Mouse (Mus musculus) C2C12 (cell line): Measurements from ENCODE around the gene Elavl4. TPM values are rescaled to one million over a fixed set of nuclear protein-coding genes. Genes with fewer than 3 reads are reported as not detected.

Experiments used
- H3K27me3 ChIP-seq: one replicate; pipeline ENCODE4 v1.6.1; 2011; ENCODE audit not compliant: control insufficient read depth, insufficient read depth, insufficient read length
- H3K36me3 ChIP-seq: one replicate; pipeline ENCODE4 v1.6.1; 2011; ENCODE audit not compliant: control insufficient read depth, insufficient read depth
- H3K4me3 ChIP-seq: one replicate; pipeline ENCODE4 v1.5.1; 2011; ENCODE audit warnings: mild to moderate bottlenecking, control low read depth; ENCODE audit not compliant: poor library complexity, insufficient read depth, severe bottlenecking
- H3K79me2 ChIP-seq: one replicate; pipeline ENCODE4 v1.6.1; 2011; ENCODE audit not compliant: control insufficient read depth, insufficient read depth
- H3K79me3 ChIP-seq: one replicate; pipeline ENCODE4 v1.6.1; 2011; ENCODE audit warnings: low read depth, control low read depth
- H3ac ChIP-seq: one replicate; pipeline ENCODE3; 2011; ENCODE audit warnings: low read depth; ENCODE audit not compliant: control insufficient read depth, insufficient read length
- CEBPB ChIP-seq: IDR thresholded peaks from one replicate; pipeline ENCODE4 v1.6.1; 2011; ENCODE audit warnings: low read depth, mild to moderate bottlenecking, control low read depth, moderate library complexity
- CTCF ChIP-seq: IDR thresholded peaks from one replicate; pipeline ENCODE4 v1.5.1; 2011; ENCODE audit not compliant: control insufficient read depth, insufficient read depth, insufficient read length
- FOSL1 ChIP-seq: IDR thresholded peaks from one replicate; pipeline ENCODE4 v1.8.0; 2011; ENCODE audit warnings: mild to moderate bottlenecking, low read length; ENCODE audit not compliant: poor library complexity, insufficient read depth, severe bottlenecking
- MAX ChIP-seq: IDR thresholded peaks from one replicate; pipeline ENCODE4 v1.6.1; 2011; ENCODE audit warnings: mild to moderate bottlenecking, control low read depth
- MYOD1 ChIP-seq: IDR thresholded peaks from one replicate; pipeline ENCODE4 v1.6.1; 2011; ENCODE audit warnings: low read depth; ENCODE audit not compliant: control insufficient read depth, insufficient read length
- MYOG ChIP-seq: IDR thresholded peaks from one replicate; pipeline ENCODE4 v1.6.1; 2011; ENCODE audit not compliant: control insufficient read depth, insufficient read length; ENCODE audit errors: extremely low read depth
- USF1 ChIP-seq: IDR thresholded peaks from one replicate; pipeline ENCODE4 v1.6.1; 2011; ENCODE audit warnings: low read depth, mild to moderate bottlenecking, control low read depth, moderate library complexity
- long read RNA-seq, 2 experiments: library from polyadenylated mRNA; unstranded; transcript quantifications; one replicate each; pipeline ENCODE4 v2.0.0; 2019 to 2020
- polyA plus RNA-seq: library from polyadenylated mRNA; unstranded; fragments of >200 nt; fragmentation: generic; extraction: Trizol; gene quantifications from one replicate; pipeline ENCODE4 v1.2.1, GENCODE M21; 2012; ENCODE audit warnings: missing spikeins

Elavl4 gene
- polyA plus RNA-seq: not detected
- long read RNA-seq, experiment 1: 0 reads
- long read RNA-seq, experiment 2: 0 reads

GRCm38 (mm10) chr4:110351178-110352000 lies at the start of gene Elavl4:
Gene Elavl4, minus strand, starts transcription at chr4:110351909.
- H3K36me3 ChIP-seq: no peaks in the 10 kb centered on the region
- TF ChIP-seq FOSL1 (no peak), USF1 (no peak), CTCF (no peak), MAX (no peak), CEBPB (no peak), MYOG (no peak), MYOD1 (no peak)
- H3K27me3 ChIP-seq: no peaks in the 10 kb centered on the region
- H3ac ChIP-seq: no peak within 1 kb of the TSS
- no peak within 1 kb of the TSS for H3K4me3 ChIP-seq
- no peaks in the 10 kb centered on the region for H3K79me2 ChIP-seq
- no peaks in the 10 kb centered on the region for H3K79me3 ChIP-seq

GRCm38 (mm10) chr4:110397618-110398045 lies 45.9 kb upstream of the Elavl4 start, which contains the start of gene Agbl4:
Gene Agbl4, plus strand, starts transcription at chr4:110397661.
- Histone ChIP-seq H3K36me3 (no peaks in the 10 kb centered on the region), H3K79me2 (no peaks in the 10 kb centered on the region), H3ac (no peak within 1 kb of the TSS), H3K4me3 (no peak within 1 kb of the TSS), H3K27me3 (no peaks in the 10 kb centered on the region), H3K79me3 (no peaks in the 10 kb centered on the region)
- TF ChIP-seq MYOG (no peak), FOSL1 (no peak), MAX (no peak), CEBPB (no peak), MYOD1 (no peak), USF1 (no peak), CTCF (no peak)

- no peaks in the 10 kb centered on the region for H3K79me3 ChIP-seq
- TF ChIP-seq MYOG: no peak
- TF ChIP-seq MAX: no peak
- no peak for TF ChIP-seq CTCF
- TF ChIP-seq CEBPB: no peak
- no peak for TF ChIP-seq FOSL1
- no peak for TF ChIP-seq MYOD1
- no peak for TF ChIP-seq USF1
- no peaks in the 10 kb centered on the region for H3K79me2 ChIP-seq
- H3K27me3 ChIP-seq: no peaks in the 10 kb centered on the region
- H3K36me3 ChIP-seq: no peaks in the 10 kb centered on the region
- no peak overlapping the region for H3K4me3 ChIP-seq
- no peak overlapping the region for H3ac ChIP-seq
Observed at GRCm38 (mm10) chr4:110396221-110396620, 44.5 kb upstream of the Elavl4 start.

- no peak for TF ChIP-seq MYOD1
- no peak for TF ChIP-seq CTCF
- no peak for TF ChIP-seq MYOG
- no peak for TF ChIP-seq USF1
Observed at GRCm38 (mm10) chr4:110360568-110360967, 8.9 kb upstream of the Elavl4 start.

GRCm38 (mm10) chr4:110352001-110352369 lies 276 bp upstream of the Elavl4 start:
- no peaks in the 10 kb centered on the region for H3K27me3 ChIP-seq
- no peaks in the 10 kb centered on the region for H3K36me3 ChIP-seq
- H3K4me3 ChIP-seq: no peak overlapping the region
- H3K79me3 ChIP-seq: no peaks in the 10 kb centered on the region
- H3K79me2 ChIP-seq: no peaks in the 10 kb centered on the region
- H3ac ChIP-seq: no peak overlapping the region
- TF ChIP-seq CTCF (no peak), CEBPB (no peak), MAX (no peak), USF1 (no peak), FOSL1 (no peak), MYOD1 (no peak), MYOG (no peak)

More at GRCm38 (mm10) chr4:110360568-110360967, 8.9 kb upstream of the Elavl4 start:
- H3ac ChIP-seq: no peak overlapping the region
- no peaks in the 10 kb centered on the region for H3K36me3 ChIP-seq
- no peaks in the 10 kb centered on the region for H3K79me2 ChIP-seq
- H3K4me3 ChIP-seq: no peak overlapping the region
- H3K79me3 ChIP-seq: no peaks in the 10 kb centered on the region
- no peaks in the 10 kb centered on the region for H3K27me3 ChIP-seq

- TF ChIP-seq MYOG (no peak), USF1 (no peak), MAX (no peak), FOSL1 (no peak), CEBPB (no peak), MYOD1 (no peak), CTCF (no peak)
- Histone ChIP-seq H3K79me3 (no peaks in the 10 kb centered on the region), H3ac (no peak overlapping the region), H3K79me2 (no peaks in the 10 kb centered on the region), H3K4me3 (no peak overlapping the region), H3K36me3 (no peaks in the 10 kb centered on the region), H3K27me3 (no peaks in the 10 kb centered on the region)
Observed at GRCm38 (mm10) chr4:110350856-110351177, 892 bp downstream of the Elavl4 start.
